Mouse (Mus musculus) c-Kit-positive CD71-positive TER-119-positive erythroid progenitor cells, embryonic 14.5 days (primary cell): ENCODE results near the gene Hebp2.

ENCODE experiments used
- DNase-seq: peaks from one replicate; pipeline ENCODE4 v3.0.0-alpha.2; 2013; ENCODE audit warnings: low spot score

Gene Hebp2

GRCm38 (mm10) chr10:18508586-18508985 is 37.3 kb downstream of the Hebp2 start:
- no peak for DNase-seq

GRCm38 (mm10) chr10:18507869-18508473 is 37.9 kb downstream of the Hebp2 start:
- DNase-seq = no peak

- no peak for DNase-seq
Observed at GRCm38 (mm10) chr10:18506501-18506946, 39.4 kb downstream of the Hebp2 start.

DNA sequence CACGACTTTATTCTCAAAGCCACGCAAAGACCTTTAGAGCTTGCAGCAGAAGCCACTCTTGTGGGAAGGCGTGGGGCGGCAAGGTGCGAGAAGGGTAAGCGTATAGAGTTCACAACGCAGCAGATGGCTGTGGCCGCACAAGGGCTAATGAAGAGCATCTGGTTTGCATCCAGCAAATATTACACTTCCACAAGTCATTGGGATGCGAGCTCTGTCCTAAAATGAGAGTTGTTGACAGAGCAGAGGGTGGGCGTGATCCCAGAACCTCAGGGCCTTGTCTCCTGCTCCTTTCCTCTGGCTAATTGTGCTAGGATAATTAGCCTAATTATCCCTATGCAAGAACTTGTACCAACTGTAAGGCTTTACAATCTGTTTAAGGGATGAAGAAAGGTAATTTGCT is 40.2 kb downstream of the Hebp2 start:
- DNase-seq = no peak

DNA sequence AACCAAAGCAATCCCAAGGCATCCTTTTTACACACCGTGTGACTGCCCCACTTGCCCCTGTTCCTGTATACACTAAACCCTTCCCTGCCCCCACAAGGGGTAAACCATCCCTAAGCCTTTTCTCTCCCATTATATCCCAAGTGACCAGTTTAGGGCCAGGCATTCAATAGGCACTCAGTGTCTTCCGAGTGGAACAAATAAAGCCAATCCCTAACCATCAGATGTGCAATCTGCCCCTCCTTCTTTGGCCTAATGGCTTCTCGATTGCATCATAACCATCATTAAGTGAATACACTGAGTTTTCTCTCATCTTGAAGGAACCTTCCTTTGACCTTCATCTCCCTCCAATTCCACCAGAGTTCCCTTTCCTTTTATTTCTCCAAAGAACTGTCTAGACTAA is 43.9 kb downstream of the Hebp2 start:
- DNase-seq = no peak

DNA sequence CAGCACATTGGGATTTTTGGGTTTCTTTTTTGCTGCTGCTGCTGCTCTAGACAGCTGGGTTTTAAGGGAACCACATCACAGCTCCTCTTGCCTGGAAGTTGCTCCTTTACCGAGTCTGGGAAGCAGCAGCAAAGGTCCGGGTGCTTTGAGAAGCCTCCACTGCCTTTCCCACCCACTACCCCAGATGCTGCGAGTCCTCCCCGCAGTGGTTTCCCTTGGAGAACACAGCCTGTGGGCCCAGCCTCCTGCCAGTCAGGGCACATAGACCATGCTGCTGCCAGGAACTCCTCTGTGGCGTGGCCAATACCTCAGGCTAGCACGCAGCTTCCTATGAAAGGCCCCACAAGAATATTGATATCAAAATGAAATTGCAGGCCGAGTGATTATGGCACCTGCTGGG is 48.8 kb downstream of the Hebp2 start:
- no peak for DNase-seq

DNA sequence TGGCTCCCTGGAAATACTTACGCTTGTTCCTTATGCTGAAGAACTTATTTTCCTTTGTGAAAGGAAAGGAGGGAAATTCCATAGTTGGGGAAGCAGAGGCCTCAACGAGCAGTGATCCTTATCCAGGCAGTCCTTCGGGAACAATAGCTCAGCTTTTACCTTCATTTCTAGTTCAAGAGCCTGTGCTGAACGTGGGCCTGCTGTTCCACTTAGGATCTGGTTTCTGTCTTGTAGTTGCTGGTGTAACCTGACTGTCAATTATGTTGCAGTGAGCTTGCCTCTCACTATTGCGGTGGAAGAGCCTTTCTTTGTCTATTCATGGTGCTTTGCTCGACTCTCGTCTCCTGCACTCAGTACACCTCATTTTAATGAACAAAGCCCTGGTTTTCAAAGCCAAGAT is 51.6 kb downstream of the Hebp2 start:
- DNase-seq = no peak

GRCm38 (mm10) chr10:18493010-18493894 is 52.6 kb downstream of the Hebp2 start:
- DNase-seq = no peak

DNA sequence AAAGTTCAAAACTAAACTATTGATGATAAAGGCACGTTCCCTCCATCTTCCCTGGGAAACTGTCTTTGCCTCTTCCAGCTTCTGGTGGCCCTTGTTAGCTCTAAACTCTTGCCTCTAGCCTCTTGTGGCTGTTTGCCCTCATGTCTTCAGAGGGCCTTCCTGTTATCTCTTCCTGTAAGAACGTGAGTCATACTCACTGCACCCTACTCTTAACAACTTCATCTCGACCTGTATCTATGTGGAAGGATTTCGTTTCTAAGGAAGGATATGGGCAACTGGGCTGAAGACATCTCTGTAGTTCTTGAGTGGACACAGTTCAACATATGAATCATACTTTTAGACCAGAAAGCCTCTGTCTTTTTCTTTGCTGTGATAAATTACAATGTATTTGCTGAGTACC is 53.9 kb downstream of the Hebp2 start:
- DNase-seq = no peak

- DNase-seq = no peak
Observed at GRCm38 (mm10) chr10:18489936-18490335, 55.9 kb downstream of the Hebp2 start.
